Mouse (Mus musculus) layer of hippocampus, adult 9-10 months (tissue): ENCODE data around the gene Spata13.

Experiments used
- DNase-seq: peaks from one replicate; pipeline ENCODE4 v3.0.0; 2022; ENCODE audit warnings: low spot score

Spata13 gene

DNA sequence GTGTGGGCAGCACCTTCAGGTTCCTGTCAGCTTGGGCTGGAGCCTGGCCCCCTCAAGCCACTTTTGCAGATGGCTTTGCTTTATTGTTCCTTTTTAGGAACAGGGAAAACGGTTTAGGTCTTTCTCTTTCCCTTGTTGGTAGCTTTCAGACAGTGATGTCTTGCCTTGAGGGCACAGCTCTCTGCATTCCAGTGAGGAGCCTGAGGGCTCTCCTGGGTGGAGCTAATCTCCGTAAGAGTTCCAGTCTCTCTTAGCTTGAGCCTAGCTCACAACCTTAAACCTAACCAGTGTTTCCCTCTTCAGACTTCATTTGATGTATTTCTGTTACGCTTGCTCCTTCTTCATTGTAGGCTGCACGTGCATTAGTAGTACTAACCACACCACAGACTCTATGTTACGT lies 81.9 kb downstream of the Spata13 start:
- DNase-seq, result no peak

DNA sequence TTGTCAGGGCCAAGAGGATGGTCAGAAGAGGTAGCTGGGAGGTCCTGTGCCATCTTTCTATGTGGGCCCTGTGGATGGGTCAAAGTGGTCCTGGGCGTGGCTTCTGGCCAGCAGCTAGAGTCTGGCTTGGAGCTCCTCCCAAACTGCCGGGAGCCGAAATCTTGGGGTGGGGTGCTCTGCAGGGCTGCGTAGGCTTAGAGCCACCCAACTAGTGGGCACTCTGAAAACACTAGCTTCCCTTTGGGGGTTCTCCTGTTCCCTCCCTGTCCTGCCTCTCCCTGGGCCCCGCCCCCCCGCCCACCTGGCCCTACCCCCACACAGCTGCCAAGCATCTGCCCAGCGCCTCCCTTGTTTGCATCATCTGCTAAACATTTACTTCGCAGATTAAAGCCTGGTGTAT lies 87.5 kb downstream of the Spata13 start:
- DNase-seq, result no peak

DNA sequence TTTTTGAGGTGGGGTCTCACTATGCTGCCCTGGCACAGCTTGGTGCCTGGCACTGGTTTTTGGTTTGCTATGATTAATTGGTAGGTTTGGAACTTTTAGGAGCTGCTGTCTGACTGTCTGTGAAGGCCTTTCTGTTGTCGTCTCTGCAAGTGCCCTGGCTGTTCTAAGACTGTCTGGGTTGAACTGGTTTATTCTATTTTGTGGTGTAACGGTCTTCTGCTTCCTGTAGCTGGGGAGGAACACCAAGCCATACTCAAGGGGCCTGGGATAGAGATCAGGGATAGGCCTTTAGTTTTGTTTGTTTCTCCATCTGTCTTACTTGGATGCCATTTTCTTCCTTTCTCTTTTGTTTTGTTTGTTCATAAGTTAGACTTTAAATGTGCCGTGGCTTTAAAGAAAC lies 88.1 kb downstream of the Spata13 start:
- no peak for DNase-seq

DNA sequence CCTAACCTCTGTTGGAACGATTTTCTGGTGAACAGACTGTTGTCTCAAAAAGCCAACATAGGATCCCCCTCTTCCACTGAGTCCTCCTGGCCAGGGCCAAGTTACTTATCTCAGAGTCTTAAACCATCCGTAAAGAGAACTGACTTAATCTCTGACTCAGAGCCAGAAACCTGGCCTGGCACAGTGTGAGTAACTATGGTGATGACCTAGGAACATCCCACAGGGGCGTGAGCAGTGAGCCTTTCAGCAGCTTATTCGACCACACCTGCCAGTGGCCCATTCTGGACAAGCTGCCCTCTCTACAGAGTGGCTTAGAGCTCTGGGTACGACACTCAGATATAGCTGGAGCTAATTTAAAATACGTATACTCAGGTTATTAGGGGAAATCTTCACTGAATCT lies 92.3 kb downstream of the Spata13 start:
- no peak for DNase-seq

DNA sequence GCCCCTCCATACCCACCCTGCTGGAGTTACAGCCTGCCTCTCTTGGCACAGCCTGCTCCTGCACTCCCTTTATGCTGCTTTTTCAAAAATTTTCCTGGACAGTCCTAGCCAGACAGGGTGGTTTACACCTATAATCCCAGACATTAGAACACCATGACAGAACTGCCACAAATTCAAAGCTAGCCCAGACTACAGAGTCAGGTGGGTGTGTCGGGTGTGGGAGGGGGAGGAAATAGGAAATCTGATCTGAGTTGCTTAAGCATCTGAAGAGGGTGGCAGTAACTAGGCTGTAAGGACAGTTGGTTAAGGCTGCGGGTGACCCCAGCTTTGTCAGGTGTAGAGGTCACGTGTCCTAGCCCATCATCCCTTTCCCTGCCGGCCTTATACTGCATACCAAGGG lies 93.3 kb downstream of the Spata13 start:
- no peak for DNase-seq

DNA sequence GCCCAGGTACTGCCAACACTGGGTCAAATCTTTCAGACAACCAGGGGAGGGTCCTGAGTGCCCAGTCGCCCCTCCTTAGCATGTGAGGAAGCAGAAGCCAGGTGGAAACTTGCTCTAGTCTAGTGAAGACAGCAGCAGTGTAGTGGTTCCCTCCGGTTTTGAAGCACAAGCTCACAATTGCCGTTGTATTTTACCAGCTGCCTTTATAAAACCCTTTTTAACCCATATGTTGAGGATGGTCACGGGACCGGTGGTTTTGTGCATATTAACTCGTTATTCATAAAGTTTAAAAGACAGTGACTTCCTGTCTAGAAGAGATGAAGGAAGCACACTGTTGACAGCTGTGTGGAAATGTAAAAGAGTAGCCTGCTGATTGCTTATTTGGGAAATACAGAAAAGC lies 98.3 kb downstream of the Spata13 start:
- no peak for DNase-seq

DNA sequence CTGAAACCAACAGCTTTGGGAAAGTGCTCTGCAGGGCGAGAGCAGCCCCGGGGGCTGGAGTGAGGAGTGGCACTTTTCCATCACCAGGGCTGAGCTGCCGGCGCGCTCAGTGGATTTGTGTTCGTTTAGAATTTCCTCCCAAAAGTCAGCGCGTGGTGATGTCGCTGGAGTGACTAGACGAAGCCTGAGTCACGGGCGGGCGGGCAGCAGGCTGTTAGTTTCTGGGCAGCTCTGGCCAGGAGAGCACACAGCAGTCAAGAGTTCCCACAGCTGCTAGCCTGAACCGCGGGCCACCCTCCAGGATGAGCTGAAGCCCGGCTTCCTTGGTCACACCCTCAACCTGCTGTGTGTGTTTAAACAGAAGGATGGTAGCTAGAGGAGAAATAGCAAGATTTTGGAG lies 99.0 kb downstream of the Spata13 start:
- DNase-seq, result no peak

DNA sequence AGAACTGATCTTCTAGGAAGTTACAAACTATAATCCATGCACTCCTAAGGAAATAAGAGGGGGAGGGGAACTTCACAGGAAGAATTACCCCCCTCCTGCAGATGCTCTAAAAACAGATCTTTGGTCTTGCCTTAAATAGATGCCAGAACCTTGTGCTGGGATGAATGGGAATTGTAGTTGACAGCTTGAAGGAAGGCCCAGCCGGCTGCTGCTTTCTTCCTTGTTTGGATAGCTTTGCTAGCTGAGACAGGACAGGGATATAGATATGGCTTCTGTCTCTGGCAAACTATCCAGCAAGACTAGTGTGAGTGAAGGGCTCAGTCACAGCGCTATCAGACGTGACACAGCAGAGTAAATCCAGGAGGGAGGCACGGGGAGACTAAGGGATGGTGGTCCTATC lies 99.9 kb downstream of the Spata13 start:
- DNase-seq, result no peak

DNA sequence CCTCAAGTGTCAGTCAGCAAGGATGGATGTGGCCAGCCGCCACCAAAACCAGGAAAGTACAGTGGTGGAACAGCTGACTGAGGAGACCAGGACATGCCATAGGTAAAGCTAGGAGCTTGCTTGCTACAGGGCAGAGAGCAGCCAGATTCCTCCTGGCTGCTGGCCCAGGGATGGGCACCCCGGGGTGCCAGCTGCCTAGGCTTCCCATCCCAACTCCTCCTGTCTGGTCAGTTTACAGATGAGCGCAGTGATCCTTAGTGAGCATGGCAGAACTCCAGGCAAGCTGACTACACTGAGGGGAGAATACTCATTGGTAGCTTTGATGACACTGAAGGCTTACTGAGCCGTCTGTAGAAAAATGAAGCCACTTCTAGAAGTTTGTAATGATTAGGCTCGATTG lies 101.4 kb downstream of the Spata13 start:
- no peak for DNase-seq

DNA sequence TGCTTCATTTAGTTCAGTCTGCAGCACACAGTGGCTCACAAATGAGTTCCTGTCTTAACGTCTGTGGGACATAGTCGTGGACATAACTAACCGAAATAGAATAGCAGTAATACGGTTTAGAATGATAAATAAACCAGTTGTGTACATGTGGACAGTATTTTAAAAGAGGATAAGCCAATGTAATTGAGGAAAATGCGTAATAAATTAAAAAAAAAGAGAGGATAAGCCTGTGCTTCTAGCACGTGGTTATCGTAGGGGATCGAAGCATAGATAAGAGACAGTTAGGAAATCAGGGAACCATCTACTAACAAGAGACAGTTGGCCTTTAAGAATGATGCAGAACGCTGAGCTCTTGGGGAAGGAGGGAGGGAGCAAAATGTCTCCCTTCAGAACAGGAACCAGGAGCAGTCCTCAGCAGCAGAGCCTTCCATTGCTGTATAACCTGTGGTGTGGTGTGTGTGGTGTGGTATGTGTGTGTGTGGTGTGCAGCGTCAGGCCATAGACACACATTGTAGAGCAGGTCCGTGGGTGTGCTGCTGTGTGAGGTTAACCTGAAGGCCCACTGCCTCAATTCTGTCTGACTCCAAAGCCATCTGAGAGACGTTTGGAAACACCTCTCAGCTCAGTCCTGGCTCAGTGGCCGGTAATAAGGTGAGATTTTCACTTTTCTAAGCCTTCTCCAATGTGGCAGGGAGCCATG lies 102.2 kb downstream of the Spata13 start:
- no peak for DNase-seq

DNA sequence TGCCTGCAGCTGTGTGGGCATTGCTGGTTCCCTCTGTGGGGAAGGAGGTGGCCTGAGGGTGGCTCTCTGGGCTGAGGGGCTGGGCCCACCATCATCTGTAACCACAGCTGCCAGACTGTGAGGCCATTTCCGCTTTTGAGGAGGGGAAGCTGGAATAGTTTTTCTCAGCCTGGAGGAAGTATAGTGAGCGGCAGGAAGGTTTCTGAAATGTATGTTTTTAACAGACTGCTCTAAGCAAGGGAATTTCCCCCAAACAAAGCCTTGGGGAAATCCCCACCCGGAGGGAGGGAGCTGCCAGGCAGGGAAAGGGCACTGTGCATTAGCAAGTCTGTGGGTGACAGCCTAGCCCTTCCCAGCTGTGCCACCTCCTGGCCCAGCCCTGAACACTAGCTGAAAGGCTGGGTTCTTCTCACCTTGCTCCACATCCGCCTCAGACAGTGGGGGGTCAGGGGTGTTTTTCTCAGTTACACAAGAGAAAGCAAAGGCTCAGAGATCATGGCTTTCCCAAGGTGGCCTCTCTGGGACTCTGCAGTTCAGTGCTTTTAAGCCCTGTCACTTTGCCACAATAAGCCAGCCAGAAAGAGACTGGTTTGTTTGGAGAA lies 102.9 kb downstream of the Spata13 start:
- no peak for DNase-seq

DNA sequence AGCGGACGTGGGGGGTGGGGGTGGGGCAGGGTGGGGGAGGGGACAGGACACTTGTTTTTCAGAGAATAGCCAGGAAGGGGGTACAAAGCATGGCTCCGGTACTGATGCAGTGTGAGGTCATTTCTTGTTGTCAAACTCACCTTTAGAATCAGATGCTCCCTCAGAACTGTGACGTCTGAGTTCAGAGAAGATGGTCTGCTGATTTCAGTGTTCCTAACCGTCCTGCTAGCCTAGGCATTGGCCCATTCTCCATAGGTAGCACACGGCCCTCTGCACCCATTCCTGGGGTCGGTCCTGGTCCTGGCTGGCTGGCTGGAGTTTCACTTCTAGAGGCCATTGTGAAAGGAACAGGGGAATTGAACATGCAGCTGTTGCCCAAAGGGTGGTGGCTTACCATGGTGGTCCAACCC lies 103.4 kb downstream of the Spata13 start:
- DNase-seq, result no peak

DNA sequence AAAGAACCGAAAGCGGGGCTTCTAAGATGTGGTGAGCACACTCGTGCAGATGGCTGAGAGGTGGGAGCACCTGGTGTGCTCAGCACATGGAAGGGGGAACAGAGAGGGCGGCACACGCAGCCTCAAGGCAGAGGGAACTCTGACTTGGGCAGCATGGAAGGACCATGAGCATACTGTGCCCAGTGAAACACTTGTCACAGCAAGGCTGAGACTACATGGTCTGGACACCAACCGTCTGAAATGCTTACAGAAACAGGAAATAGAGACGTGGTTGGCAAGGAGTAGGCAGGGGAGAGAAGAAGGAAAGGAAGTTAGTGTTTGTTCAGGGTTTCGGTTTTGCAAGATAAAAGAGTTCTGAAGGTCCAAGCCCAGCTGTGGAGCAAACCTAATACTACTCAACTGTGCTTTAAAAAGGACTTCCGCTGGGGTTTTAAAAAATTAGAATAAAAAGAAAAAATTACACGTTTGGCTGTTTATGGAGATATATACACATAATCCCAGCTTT lies 104.7 kb downstream of the Spata13 start:
- no peak for DNase-seq

DNA sequence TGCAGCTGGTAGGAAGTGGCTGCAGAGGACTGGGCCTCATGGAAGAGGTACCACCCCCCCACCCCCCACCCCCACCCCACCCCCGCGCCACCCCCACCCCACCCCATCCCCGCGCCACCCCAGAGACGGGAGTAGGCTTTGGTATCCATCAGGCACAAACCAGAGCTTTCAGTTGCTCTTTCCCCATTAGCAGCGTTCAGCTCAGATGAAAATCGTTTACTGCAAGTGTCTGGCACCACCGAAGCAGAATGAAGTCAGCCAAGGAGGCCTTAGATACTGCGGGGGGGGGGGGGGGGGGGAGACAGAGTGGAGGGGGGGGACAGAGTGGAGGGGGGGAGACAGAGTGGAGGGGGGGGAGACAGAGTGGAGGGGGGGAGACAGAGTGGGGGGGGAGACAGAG lies 105.4 kb downstream of the Spata13 start:
- DNase-seq, result no peak

DNA sequence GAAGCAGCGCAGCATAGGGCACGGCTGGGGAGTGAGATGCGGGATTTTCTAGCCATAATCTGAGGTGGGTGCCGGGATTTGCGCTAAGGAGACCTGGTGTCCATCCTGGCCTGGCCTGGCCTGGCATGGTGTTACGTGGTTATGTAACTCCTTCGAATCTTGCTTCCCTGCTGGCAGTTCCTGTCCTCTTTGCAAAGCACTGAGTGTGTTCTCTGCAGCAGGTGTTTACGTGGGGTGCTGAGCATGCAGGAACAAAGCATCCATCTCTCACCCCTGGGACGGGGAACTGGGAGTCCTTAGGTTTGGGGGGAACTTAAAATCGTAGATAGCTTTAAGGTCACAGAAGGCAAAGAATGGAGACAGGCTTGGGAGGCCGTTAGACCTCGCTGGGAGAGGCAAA lies 105.8 kb downstream of the Spata13 start:
- DNase-seq, result no peak

DNA sequence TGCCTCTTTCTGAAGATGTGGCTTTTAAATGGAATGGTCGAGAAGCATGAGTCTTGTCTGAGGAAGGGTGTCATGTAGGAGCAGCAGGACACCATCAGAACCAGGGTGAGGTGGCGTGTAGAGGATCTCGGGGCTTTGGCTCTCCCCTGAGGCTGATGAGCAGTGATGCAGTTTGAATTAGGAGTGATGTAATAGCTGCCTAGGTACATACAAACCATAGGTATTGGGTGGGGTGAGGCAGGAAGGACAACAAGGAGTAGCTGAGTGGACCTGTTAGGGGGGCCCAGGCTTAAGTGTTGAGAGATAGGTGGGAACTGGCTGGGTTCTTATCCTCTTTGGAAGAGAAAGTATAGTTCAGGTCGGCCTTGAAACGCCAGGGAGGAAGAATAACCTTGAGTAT lies 106.7 kb downstream of the Spata13 start:
- no peak for DNase-seq

DNA sequence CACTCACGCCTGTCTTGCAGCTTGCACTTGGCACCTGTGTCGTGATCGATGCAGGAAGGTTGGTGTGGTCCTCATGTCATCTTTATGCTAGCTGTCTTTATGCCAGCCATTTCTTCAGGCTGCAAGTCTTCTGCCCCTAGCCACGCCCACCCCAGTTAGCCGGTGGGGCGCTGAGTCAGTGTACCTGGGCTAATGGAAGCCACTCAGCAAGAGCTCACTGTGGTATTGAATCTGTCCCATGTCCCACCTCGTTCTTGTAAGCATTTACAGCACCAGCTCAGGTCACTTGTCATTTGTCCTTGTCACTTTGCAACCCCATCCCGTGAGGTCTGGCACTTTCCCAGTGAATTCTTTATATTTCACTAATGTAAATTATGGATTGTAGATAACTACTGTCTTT lies 107.2 kb downstream of the Spata13 start:
- no peak for DNase-seq

DNA sequence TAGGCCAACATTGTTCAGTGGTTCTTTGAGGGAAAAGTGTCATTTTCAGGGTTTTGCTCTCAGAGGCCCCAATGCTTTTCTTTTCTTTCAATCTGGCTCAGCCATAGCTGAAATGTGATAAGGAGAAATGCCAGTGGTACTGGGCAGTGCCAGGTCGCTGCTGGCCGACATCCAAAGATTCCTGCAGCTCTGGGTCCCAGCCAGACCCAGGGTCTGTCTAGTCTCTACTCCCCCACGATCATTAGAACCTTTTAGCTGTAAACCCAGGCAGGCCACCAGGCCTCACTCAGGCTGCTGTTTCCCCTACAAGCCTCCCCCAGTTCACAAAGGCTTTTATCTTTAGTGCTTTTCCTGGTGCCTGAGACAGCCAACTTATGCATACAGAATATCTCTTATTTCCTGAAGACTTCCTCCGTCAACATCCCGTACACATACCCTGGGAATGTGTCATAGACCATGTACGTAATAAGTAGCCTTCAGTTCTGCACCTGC lies 107.7 kb downstream of the Spata13 start:
- no peak for DNase-seq

DNA sequence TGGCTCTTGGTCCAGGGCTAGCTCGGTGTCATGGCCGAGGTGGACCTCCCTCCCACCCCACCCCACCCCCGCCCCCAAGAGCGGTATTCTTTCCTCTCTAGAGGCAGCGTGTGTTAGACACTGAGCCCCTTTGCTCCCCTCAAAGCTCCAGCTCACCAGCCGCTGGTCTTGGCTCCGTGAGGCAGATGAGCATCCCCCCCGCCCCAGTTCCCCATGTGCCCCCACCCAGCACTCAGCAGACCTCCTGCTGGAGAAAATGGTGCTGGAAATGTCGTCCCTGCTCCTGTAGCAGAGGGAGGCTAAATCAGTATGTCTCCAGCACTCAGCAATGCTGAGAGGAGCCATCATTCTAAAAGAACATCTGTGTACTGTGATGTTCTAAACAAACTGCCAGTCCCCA lies 109.9 kb downstream of the Spata13 start:
- DNase-seq, result no peak

DNA sequence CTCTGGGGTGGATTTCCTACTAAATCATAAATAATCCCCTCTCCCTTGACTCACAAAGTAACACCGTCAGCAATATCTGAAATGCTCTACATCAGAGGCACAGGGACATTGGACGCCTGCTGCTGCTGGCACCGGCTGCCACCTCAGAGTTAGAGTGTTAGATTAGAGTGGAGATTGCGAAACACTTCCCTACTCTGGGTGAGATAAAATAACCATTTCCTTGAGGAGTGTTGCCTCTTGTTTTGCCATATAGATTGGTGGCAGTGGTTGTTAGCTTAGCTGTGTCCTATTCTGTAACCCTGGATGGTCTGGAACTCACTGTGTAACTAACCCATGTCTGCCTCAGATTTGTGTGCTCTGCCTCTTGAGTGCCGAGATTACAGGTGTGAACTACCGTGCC lies 111.4 kb downstream of the Spata13 start:
- no peak for DNase-seq

DNA sequence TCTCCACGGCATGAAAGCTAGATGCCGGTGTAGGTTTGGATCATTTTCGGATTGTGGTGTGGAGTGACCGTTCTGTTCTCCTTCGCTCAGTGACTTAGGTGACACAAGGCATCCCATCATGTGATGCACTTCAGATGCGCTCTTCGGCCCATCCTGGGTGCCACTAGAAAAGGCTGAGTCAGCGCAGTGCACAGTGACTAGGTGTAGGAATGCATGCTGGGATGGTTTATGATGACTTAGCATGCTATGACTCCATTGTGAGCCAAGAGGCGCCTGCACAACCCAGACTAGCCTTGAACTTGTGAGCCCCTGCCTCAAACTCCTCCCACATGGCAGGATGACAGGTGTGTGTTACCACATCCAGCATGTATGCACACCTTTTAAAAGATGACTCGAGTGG lies 112.3 kb downstream of the Spata13 start:
- no peak for DNase-seq

DNA sequence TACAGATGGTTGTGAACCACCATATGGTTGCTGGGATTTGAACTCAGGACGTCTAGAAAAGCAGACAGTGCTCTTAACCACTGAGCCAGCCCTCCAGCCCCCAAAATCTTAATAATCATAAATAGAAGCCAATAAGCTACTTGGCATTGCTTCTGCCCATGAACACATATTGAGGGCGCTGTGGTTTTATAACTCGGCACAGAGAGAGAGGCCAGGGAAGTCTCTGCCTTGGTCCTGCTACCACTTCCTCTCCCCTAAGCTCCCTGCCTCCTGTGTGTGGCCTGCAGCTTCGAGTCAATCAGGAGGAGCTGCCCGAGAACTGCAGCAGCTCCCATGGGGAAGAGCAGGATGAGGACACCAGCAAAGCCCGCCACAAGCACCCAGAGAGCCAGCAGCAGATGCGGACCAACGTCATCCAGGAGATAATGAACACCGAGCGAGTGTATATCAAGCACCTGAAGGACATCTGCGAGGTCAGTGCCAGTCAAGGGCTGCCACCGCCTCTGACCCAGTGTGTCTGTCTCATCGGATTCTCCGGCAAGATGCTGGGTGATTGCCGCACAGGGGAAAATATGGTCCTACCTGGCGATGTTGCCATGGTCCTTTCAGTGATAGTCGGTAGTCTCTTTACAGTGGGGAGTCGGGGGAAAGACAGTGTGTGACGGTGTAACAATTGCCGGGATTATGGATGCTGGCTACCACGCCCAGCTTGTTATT lies 113.5 kb downstream of the Spata13 start:
- DNase-seq, result no peak

DNA sequence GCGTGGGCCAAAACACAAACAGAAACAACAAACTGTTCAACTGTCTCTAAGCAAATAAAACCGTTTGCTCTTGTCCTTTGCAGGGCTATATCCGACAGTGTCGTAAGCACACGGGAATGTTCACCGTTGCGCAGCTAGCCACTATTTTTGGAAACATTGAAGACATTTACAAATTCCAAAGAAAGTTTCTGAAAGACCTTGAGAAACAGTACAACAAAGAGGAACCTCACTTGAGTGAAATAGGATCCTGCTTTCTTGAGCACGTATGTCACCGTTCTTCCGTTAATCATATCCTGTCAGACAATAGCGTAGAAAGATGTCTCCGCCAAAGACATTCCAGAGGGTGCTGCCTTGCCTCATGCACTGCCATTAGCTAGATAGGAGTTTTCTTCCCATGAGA lies 116.1 kb downstream of the Spata13 start:
- no peak for DNase-seq
